Mouse (Mus musculus): Measurements from ENCODE around the gene Mthfd1. TPM values are rescaled to one million over a fixed set of nuclear protein-coding genes. Genes with fewer than 3 reads are reported as not detected.
"Not testable (repeated sequence)": the region's sequence is repeated elsewhere in the genome, so short reads cannot be mapped to it uniquely, and the experiment has no call there.

Mthfd1 gene
- 105 and 111 TPM in 2 replicates for polyA plus RNA-seq (2015; fragmentation: Nextera tagmentation; extraction: Ambion mirVana)

DNA sequence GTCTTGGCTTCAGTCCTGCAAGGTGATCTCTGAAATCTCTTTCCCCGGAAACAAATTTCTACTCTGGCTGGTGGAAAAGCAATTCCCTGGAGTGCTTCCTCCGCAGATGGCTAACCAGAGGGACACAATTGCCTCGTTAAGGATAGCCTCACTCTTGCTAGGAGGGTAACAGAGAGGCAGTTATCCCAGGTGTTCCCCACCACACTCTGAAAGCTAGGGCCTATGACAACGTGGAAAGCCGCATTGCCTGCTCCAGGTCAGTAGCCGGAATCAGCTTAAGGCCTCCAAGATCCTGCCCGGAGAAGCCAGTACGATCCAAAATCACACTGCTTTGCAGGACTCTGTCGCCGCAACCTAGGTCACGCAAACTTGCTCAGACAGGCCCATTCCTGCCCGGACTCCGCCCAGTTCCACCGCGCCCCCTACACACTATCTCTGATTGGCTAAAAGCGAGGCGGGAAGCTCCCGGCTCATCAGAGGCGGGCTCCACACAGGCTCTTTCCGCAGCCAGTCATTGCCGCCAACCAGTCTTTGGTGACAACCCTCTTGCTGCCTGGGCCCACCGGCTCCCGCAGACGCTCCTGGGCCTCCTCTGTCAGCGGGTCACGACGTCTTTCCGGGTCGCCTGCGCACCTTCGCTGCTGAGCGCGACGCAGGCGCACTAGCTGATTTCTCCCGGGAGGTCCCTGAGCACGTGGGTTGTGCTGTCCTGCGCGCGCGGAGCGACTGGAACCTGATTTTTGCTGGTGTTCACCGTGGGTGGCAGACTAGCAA, at the start of gene Mthfd1:
Mthfd1 (plus strand) TSS at position 574 of the 774 bp plus-strand sequence.
- peak within 1 kb of the TSS; percentile 86 for H3K4me2 ChIP-seq (replicated peaks; ENCODE audit: low read depth, low read length)
- H3K4me3 ChIP-seq (ENCODE audit: low read depth, low read length) = peak within 1 kb of the TSS; percentile 66
- DNase-seq (ENCODE audit: low spot score) (peak; percentile 98), ATAC-seq (peak; percentile 99)
- H3K9me3 ChIP-seq (ENCODE audit: low read length) = no peaks in the 10 kb centered on the region
- peak within 1 kb of the TSS; percentile 91 for H3K27ac ChIP-seq (ENCODE audit: low read length)
- no peaks in the 10 kb centered on the region for H3K27me3 ChIP-seq (replicated peaks; ENCODE audit: insufficient read depth, low read length)
- peak within 1 kb of the TSS; percentile 51 for H3K9ac ChIP-seq (replicated peaks; ENCODE audit: low read depth)
- WGBS = 3% methylated on average over 43 of the region's 43 CpGs
- no peaks in the 10 kb centered on the region for H3K36me3 ChIP-seq (ENCODE audit: insufficient read depth, low read length)
- TF ChIP-seq EP300 (IDR thresholded peaks at IDR 0.05) (peak; percentile 58; the same call in 1 of the 2 replicates), CTCF (IDR thresholded peaks at IDR 0.05) (no peak; the same call in 1 of the 2 replicates)
- H3K4me1 ChIP-seq (ENCODE audit: insufficient read depth, low read depth, low read length) = peaks cover 7% of the 10 kb centered on the region

DNA sequence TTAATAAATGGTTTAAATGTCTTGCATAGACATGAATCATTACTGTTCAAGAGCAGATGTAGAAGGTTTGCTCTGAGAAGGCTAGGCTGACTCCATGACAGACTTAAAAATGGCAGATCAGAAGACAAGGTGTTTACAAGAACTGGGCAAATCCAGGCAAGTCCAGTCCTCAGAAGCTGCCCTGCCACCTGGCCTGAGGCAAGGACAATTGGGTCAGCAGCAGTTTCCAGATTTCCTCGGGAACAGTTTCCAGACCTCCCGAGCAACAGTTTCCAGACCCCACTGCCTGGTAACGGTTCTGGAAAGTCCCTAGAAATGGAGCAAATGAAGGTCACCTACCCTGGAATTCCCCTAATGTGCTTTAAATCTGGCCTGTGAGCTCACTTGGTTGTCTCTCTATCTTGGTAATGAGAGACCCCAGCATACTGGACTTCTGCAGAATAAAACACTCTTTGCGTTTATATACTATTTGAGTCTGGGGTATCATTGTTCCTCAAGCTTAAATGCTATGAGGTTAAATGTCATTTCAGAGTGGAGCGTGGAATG, 45.6 kb upstream of the Mthfd1 start:
- Histone ChIP-seq H3K27ac (ENCODE audit: low read length) (no peak overlapping the region), H3K4me2 (replicated peaks; ENCODE audit: low read depth, low read length) (no peak overlapping the region), H3K36me3 (ENCODE audit: insufficient read depth, low read length) (no peaks in the 10 kb centered on the region), H3K4me3 (ENCODE audit: low read depth, low read length) (no peak overlapping the region), H3K9ac (replicated peaks; ENCODE audit: low read depth) (no peak overlapping the region), H3K4me1 (ENCODE audit: insufficient read depth, low read depth, low read length) (no peaks in the 10 kb centered on the region), H3K27me3 (replicated peaks; ENCODE audit: insufficient read depth, low read length) (no peaks in the 10 kb centered on the region), H3K9me3 (ENCODE audit: low read length) (no peaks in the 10 kb centered on the region)
- ATAC-seq (no peak), DNase-seq (ENCODE audit: low spot score) (no peak)
- 86% methylated on average over 5 of the region's 5 CpGs for WGBS
- no peak for TF ChIP-seq EP300 (IDR thresholded peaks at IDR 0.05)
- no peak for TF ChIP-seq CTCF (IDR thresholded peaks at IDR 0.05)

DNA sequence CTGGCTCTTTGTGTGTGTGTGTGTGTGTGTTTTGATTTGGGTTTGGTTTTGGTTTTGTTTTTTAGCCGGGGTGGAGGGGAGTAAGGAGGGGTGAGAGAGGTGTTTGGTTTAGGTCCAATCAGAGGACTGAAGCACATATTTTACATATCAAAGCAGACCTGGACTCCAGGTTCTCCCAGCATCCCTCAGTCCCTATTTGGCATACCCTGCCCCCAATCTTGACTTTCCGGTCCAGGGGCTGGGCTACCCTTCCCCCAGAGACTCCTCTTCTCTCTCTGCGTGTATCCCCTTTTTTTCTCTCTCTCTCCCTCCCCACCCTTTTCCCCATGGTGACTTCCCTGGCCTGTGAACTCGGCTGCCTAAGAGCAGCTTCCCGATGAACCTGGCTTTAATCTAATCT, 40.0 kb upstream of the Mthfd1 start:
- Histone ChIP-seq H3K36me3 (ENCODE audit: insufficient read depth, low read length) (no peaks in the 10 kb centered on the region), H3K9me3 (ENCODE audit: low read length) (no peaks in the 10 kb centered on the region), H3K4me2 (replicated peaks; ENCODE audit: low read depth, low read length) (no peak overlapping the region), H3K9ac (replicated peaks; ENCODE audit: low read depth) (no peak overlapping the region), H3K4me3 (ENCODE audit: low read depth, low read length) (no peak overlapping the region), H3K27me3 (replicated peaks; ENCODE audit: insufficient read depth, low read length) (no peaks in the 10 kb centered on the region), H3K27ac (ENCODE audit: low read length) (no peak overlapping the region), H3K4me1 (ENCODE audit: insufficient read depth, low read depth, low read length) (no peaks in the 10 kb centered on the region)
- WGBS = 33% methylated on average over 5 of the region's 5 CpGs
- ATAC-seq (no peak), DNase-seq (ENCODE audit: low spot score) (no peak)
- TF ChIP-seq CTCF (IDR thresholded peaks at IDR 0.05) = no peak
- TF ChIP-seq EP300 (IDR thresholded peaks at IDR 0.05) = no peak

DNA sequence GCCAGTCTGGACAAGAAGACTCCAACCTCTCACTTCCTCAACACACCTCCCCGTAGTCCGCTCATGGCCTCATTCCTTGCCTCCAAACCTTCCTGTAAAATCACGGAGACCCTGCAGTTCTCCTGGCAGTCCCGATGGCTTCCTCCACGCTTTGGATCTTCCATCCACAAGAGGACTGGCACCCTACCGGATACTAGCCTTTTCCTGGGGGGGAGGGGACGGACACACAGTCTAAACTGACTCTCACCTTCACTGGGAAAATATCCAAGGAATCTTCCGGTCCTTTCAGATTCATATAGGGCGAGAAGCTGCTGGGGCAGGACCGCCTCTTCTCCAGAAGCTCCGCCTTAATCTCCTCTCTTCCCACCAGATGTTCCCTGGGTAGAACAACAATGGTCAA, 38.4 kb upstream of the Mthfd1 start:
- H3K4me2 ChIP-seq (replicated peaks; ENCODE audit: low read depth, low read length) = no peak overlapping the region
- H3K9ac ChIP-seq (replicated peaks; ENCODE audit: low read depth) = no peak overlapping the region

DNA sequence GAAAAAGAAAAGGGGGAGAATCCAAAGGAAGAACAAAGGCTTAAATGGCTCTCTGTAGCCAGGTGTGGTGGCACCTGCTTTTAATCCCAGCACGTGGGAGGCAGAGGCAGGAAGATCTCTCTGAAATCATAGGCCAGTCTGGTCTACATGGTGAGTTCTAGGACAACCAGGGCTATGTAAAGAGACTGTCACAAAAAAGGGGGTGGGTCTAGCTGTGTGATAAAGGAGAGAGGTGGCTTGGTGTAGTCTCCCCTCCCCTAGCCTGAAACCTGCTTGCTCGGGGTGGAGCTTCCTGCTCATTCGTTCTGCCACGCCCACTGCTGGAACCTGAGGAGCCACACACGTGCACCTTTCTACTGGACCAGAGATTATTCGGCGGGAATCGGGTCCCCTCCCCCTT, 33.0 kb upstream of the Mthfd1 start:
- H3K9ac ChIP-seq (replicated peaks; ENCODE audit: low read depth); DNase-seq (ENCODE audit: low spot score); ATAC-seq; H3K36me3 ChIP-seq (ENCODE audit: insufficient read depth, low read length); H3K27me3 ChIP-seq (replicated peaks; ENCODE audit: insufficient read depth, low read length); H3K4me3 ChIP-seq (ENCODE audit: low read depth, low read length); H3K4me1 ChIP-seq (ENCODE audit: insufficient read depth, low read depth, low read length); H3K27ac ChIP-seq (ENCODE audit: low read length); H3K4me2 ChIP-seq (replicated peaks; ENCODE audit: low read depth, low read length); H3K9me3 ChIP-seq (ENCODE audit: low read length): not testable (repeated sequence)
- WGBS = 44% methylated on average over 3 of the region's 8 CpGs

More for the DNA sequence above, 38.4 kb upstream of the Mthfd1 start:
- H3K4me1 ChIP-seq (ENCODE audit: insufficient read depth, low read depth, low read length) = no peaks in the 10 kb centered on the region
- H3K9me3 ChIP-seq (ENCODE audit: low read length) = no peaks in the 10 kb centered on the region
- H3K4me3 ChIP-seq (ENCODE audit: low read depth, low read length) = no peak overlapping the region
- H3K36me3 ChIP-seq (ENCODE audit: insufficient read depth, low read length) = no peaks in the 10 kb centered on the region
- no peak for TF ChIP-seq CTCF (IDR thresholded peaks at IDR 0.05)
- TF ChIP-seq EP300 (IDR thresholded peaks at IDR 0.05) = no peak
- H3K27me3 ChIP-seq (replicated peaks; ENCODE audit: insufficient read depth, low read length) = no peaks in the 10 kb centered on the region
- DNase-seq (ENCODE audit: low spot score) = peak; percentile 22
- WGBS = 54% methylated on average over 11 of the region's 11 CpGs
- ATAC-seq = 0 out of 2 replicates have a peak, but pooled peaks have one; percentile 16
- no peak overlapping the region for H3K27ac ChIP-seq (ENCODE audit: low read length)

DNA sequence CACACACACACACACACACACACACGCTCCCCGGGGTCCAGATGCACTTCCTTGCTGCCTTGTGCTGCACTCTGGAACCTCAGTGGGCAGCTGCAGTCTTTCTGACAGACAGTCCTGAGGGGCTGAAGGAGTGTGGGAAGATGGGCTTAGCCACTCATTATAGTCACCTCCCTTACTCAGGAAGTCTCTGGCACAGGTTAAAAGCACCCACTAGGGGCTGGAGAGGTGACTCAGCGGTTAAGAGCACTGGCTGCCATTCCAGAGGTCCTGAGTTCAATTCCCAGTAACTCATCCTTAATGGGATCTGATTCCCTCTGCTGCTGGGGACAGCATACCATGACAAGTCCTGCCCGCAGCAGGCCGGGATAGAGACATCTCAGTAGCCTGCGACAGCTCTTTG, 24.5 kb upstream of the Mthfd1 start:
- Histone ChIP-seq H3K9me3 (ENCODE audit: low read length) (no peaks in the 10 kb centered on the region), H3K27ac (ENCODE audit: low read length) (no peak overlapping the region), H3K36me3 (ENCODE audit: insufficient read depth, low read length) (no peaks in the 10 kb centered on the region), H3K4me1 (ENCODE audit: insufficient read depth, low read depth, low read length) (no peaks in the 10 kb centered on the region), H3K27me3 (replicated peaks; ENCODE audit: insufficient read depth, low read length) (no peaks in the 10 kb centered on the region; the same call in 1 of the 2 replicates), H3K4me3 (ENCODE audit: low read depth, low read length) (no peak overlapping the region), H3K9ac (replicated peaks; ENCODE audit: low read depth) (no peak overlapping the region), H3K4me2 (replicated peaks; ENCODE audit: low read depth, low read length) (no peak overlapping the region)
- DNase-seq (ENCODE audit: low spot score) = no peak
- TF ChIP-seq CTCF (IDR thresholded peaks at IDR 0.05) = no peak
- TF ChIP-seq EP300 (IDR thresholded peaks at IDR 0.05) = no peak
- WGBS = 75% methylated on average over 4 of the region's 6 CpGs
- ATAC-seq = no peak

All from lung, postnatal 0 days (tissue).